Comparison of ENCODE assay signal across 9 mouse cellular contexts in genomic region chr3:108535896-108536516, GRCm38 (mm10). TPM values are rescaled to one million over a fixed set of nuclear protein-coding genes. Genes with fewer than 3 reads are reported as not detected.
DNase-seq lines count a peak whose midpoint lies in the region; ATAC-seq lines count a peak whose summit lies in the region.
"Had no signal": no experiment of that assay in that cellular context is flagged by ENCODE, and none has a peak within 500 bp of the region (broad histone marks: within the 10 kb centered on the region; RNA-seq: fewer than 3 reads in every experiment).

No protein-coding gene starts in this region.

- no peaks in the 10 kb centered on the region for H3K36me3 ChIP-seq in heart, embryonic 10.5 days
- H3K36me3 ChIP-seq in limb, embryonic 11.5 days (ENCODE audit: control insufficient read depth, insufficient read depth, low read length): no peaks in the 10 kb centered on the region
- no peaks in the 10 kb centered on the region for H3K36me3 ChIP-seq in stomach, embryonic 16.5 days (ENCODE audit: control insufficient read depth, insufficient read depth, low read length)

- no peak for DNase-seq in heart, embryonic 10.5 days (ENCODE audit: low spot score)
- DNase-seq in heart, adult 9 months (ENCODE audit: low spot score in 2 of 2): no peak
- DNase-seq in right cerebral cortex, postnatal 25 days: peak; percentile 13
- DNase-seq in right cerebral cortex, postnatal 14 days: no peak
- DNase-seq in limb, embryonic 11.5 days (ENCODE audit: low spot score): no peak
- DNase-seq in ovary, adult 18-20 months (ENCODE audit: low spot score): no peak
- no peak for DNase-seq in kidney, postnatal 4 days

- no peaks in the 10 kb centered on the region for H3K9me3 ChIP-seq in heart, embryonic 10.5 days
- no peaks in the 10 kb centered on the region for H3K9me3 ChIP-seq in limb, embryonic 11.5 days (ENCODE audit: control insufficient read depth, low read length)
- H3K9me3 ChIP-seq in stomach, embryonic 16.5 days (replicated peaks; ENCODE audit: control insufficient read depth, low read length): no peaks in the 10 kb centered on the region

- ATAC-seq in limb, embryonic 11.5 days (ENCODE audit: insufficient number of reproducible peaks, low FRiP score, low TSS enrichment, low read depth): no peak
- ATAC-seq in stomach, embryonic 16.5 days (ENCODE audit: insufficient read depth, low FRiP score): no peak

- H3K27me3 ChIP-seq in heart, embryonic 10.5 days (ENCODE audit: insufficient read depth, poor library complexity, severe bottlenecking): peaks cover 30% of the 10 kb centered on the region
- peaks cover 16% of the 10 kb centered on the region for H3K27me3 ChIP-seq in limb, embryonic 11.5 days (ENCODE audit: control insufficient read depth, insufficient read depth, low read length)
- peaks cover 11% of the 10 kb centered on the region for H3K27me3 ChIP-seq in stomach, embryonic 16.5 days (ENCODE audit: control insufficient read depth, insufficient read depth, low read length)

- H3K4me2 ChIP-seq in limb, embryonic 11.5 days (ENCODE audit: low read depth, severe bottlenecking): peak overlapping the region; percentile 84
- H3K4me2 ChIP-seq in stomach, embryonic 16.5 days (ENCODE audit: low read depth, low read length): peak overlapping the region; percentile 73

- no peak overlapping the region for H3K9ac ChIP-seq in limb, embryonic 11.5 days (ENCODE audit: low read length)
- peak overlapping the region; percentile 26; the same call in 1 of the 2 replicates for H3K9ac ChIP-seq in stomach, embryonic 16.5 days (ENCODE audit: low read length)

- peak overlapping the region; percentile 60 for H3K4me3 ChIP-seq in heart, embryonic 10.5 days
- H3K4me3 ChIP-seq in limb, embryonic 11.5 days (ENCODE audit: low read depth, low read length): peak overlapping the region; percentile 38
- peak overlapping the region; percentile 42 for H3K4me3 ChIP-seq in stomach, embryonic 16.5 days (replicated peaks; ENCODE audit: low read length)

- H3K4me1 ChIP-seq in heart, embryonic 10.5 days: peaks cover 22% of the 10 kb centered on the region
- 0 out of 2 replicates have a peak, but pooled peaks cover 2% of the 10 kb centered on the region for H3K4me1 ChIP-seq in limb, embryonic 11.5 days (ENCODE audit: control insufficient read depth, insufficient read depth, low read length)
- peaks cover 8% of the 10 kb centered on the region; the same call in 1 of the 2 replicates for H3K4me1 ChIP-seq in stomach, embryonic 16.5 days (ENCODE audit: control insufficient read depth, insufficient read depth, low read length)

- H3K27ac ChIP-seq in heart, embryonic 10.5 days: 0 out of 2 replicates have a peak overlapping the region, but pooled peaks have one; percentile 29
- no peak overlapping the region for H3K27ac ChIP-seq in limb, embryonic 11.5 days (replicated peaks; ENCODE audit: low read depth, low read length)
- H3K27ac ChIP-seq in stomach, embryonic 16.5 days (ENCODE audit: low read length): no peak overlapping the region

- WGBS in heart, embryonic 10.5 days: 5% methylated on average over 15 of the region's 15 CpGs
- 7% methylated on average over 15 of the region's 15 CpGs for WGBS in limb, embryonic 11.5 days
- 10% methylated on average over 15 of the region's 15 CpGs for WGBS in stomach, embryonic 16.5 days

RNA-seq across cellular contexts. Expression of gene 5330417C22Rik, which starts 0.3 kb away (rescaled TPM):
- 0.24 and 0.69 TPM in 2 replicates for polyA plus RNA-seq in heart, embryonic 10.5 days (2016; fragmentation: Nextera tagmentation; extraction: Ambion mirVana)
- polyA plus RNA-seq in limb, embryonic 11.5 days (2014; fragmentation: Nextera tagmentation; extraction: Ambion mirVana): 0.21 and 0.34 TPM in 2 replicates
- polyA plus RNA-seq in stomach, embryonic 16.5 days (2015; fragmentation: Nextera tagmentation; extraction: Ambion mirVana): 35.4 and 36.3 TPM in 2 replicates

RNA-seq across cellular contexts. Expression of gene 1700013F07Rik, which starts 2.1 kb away (rescaled TPM):
- polyA plus RNA-seq in heart, embryonic 10.5 days (2016; fragmentation: Nextera tagmentation; extraction: Ambion mirVana): 0.24 TPM in 1 of 2 replicates, not detected in the other
- 0.47 TPM in 1 of 2 replicates, not detected in the other for polyA plus RNA-seq in limb, embryonic 11.5 days (2014; fragmentation: Nextera tagmentation; extraction: Ambion mirVana)
- not detected in 2 replicates for polyA plus RNA-seq in stomach, embryonic 16.5 days (2015; fragmentation: Nextera tagmentation; extraction: Ambion mirVana)
- polyA plus RNA-seq: C2C12 had no signal

RNA-seq across cellular contexts. Expression of gene Tmem167b, which starts 26.3 kb away (rescaled TPM):
- 26.4 and 33.5 TPM in 2 replicates for polyA plus RNA-seq in heart, embryonic 10.5 days (2016; fragmentation: Nextera tagmentation; extraction: Ambion mirVana)
- polyA plus RNA-seq in limb, embryonic 11.5 days (2014; fragmentation: Nextera tagmentation; extraction: Ambion mirVana): 37.1 and 39.7 TPM in 2 replicates
- polyA plus RNA-seq in stomach, embryonic 16.5 days (2015; fragmentation: Nextera tagmentation; extraction: Ambion mirVana): 45.6 and 47.3 TPM in 2 replicates

RNA-seq across cellular contexts. Expression of gene Taf13, which starts 35.5 kb away (rescaled TPM):
- 32.6 and 35.6 TPM in 2 replicates for polyA plus RNA-seq in heart, embryonic 10.5 days (2016; fragmentation: Nextera tagmentation; extraction: Ambion mirVana)
- polyA plus RNA-seq in limb, embryonic 11.5 days (2014; fragmentation: Nextera tagmentation; extraction: Ambion mirVana): 48.1 and 54.8 TPM in 2 replicates
- polyA plus RNA-seq in stomach, embryonic 16.5 days (2015; fragmentation: Nextera tagmentation; extraction: Ambion mirVana): 47.1 and 47.7 TPM in 2 replicates

RNA-seq across cellular contexts. Expression of gene Wdr47, which starts 55.1 kb away (rescaled TPM):
- 8.7 and 9.0 TPM in 2 replicates for polyA plus RNA-seq in heart, embryonic 10.5 days (2016; fragmentation: Nextera tagmentation; extraction: Ambion mirVana)
- polyA plus RNA-seq in limb, embryonic 11.5 days (2014; fragmentation: Nextera tagmentation; extraction: Ambion mirVana): 8.3 and 9.3 TPM in 2 replicates
- 14.3 and 14.9 TPM in 2 replicates for polyA plus RNA-seq in stomach, embryonic 16.5 days (2015; fragmentation: Nextera tagmentation; extraction: Ambion mirVana)

Comparison
In these comparisons a context has a peak if more than half of its experiments do, and no peak if none do; other contexts are left out.
1. RNA of gene 5330417C22Rik, which starts 0.3 kb away (polyA plus RNA-seq): 35.4 to 36.3 TPM in stomach, embryonic 16.5 days; 0.24 to 0.69 TPM in heart, embryonic 10.5 days and 0.21 to 0.34 TPM in limb, embryonic 11.5 days; every median in the first group is over 10 times any median in the second.
2. Peak in every context shown above with its lines, with median percentiles within 50 percentile points of each other: H3K4me3 ChIP-seq.